Mouse (Mus musculus) lung, postnatal 10 days (tissue): ENCODE data around the gene Dcxr.
"Not testable (repeated sequence)": the region's sequence is repeated elsewhere in the genome, so short reads cannot be mapped to it uniquely, and the experiment has no call there.

ENCODE experiments used
- DNase-seq: peaks from one replicate; pipeline ENCODE4 v3.0.0; 2021

Dcxr gene

GRCm38 (mm10) chr11:120727169-120727527, at the start of gene Dcxr:
Gene Dcxr (minus strand): TSS chr11:120727281.
- DNase-seq: peak; percentile 97

GRCm38 (mm10) chr11:120775774-120776469, 48.8 kb upstream of the Dcxr start:
- DNase-seq: peak; percentile 96

- DNase-seq: no peak
Observed at GRCm38 (mm10) chr11:120773463-120774190, 46.5 kb upstream of the Dcxr start.

- no peak for DNase-seq
Observed at GRCm38 (mm10) chr11:120772749-120773148, 45.7 kb upstream of the Dcxr start.

- no peak for DNase-seq
Observed at GRCm38 (mm10) chr11:120768206-120768605, 41.1 kb upstream of the Dcxr start.

GRCm38 (mm10) chr11:120767023-120767422, 39.9 kb upstream of the Dcxr start:
- DNase-seq: not testable (repeated sequence)

- DNase-seq: not testable (repeated sequence)
Observed at GRCm38 (mm10) chr11:120763121-120763999, 36.3 kb upstream of the Dcxr start.

GRCm38 (mm10) chr11:120762672-120763041, 35.6 kb upstream of the Dcxr start, which contains the start of gene Hmga1b:
Gene Hmga1b (plus strand): TSS chr11:120762794.
- DNase-seq: not testable (repeated sequence)

GRCm38 (mm10) chr11:120761811-120762671, 35.0 kb upstream of the Dcxr start:
- DNase-seq: no peak

- DNase-seq: no peak
Observed at GRCm38 (mm10) chr11:120760236-120760635, 33.2 kb upstream of the Dcxr start.

GRCm38 (mm10) chr11:120751606-120752005, 24.5 kb upstream of the Dcxr start:
- DNase-seq: no peak

- peak; percentile 59 for DNase-seq
Observed at GRCm38 (mm10) chr11:120749430-120749829, 22.3 kb upstream of the Dcxr start.

GRCm38 (mm10) chr11:120747974-120748373, 20.9 kb upstream of the Dcxr start:
- DNase-seq: no peak

GRCm38 (mm10) chr11:120744121-120744701, 17.1 kb upstream of the Dcxr start:
- peak; percentile 71 for DNase-seq

GRCm38 (mm10) chr11:120740981-120741380, 13.9 kb upstream of the Dcxr start:
- DNase-seq: no peak

GRCm38 (mm10) chr11:120736424-120736823, 9.3 kb upstream of the Dcxr start:
- DNase-seq: no peak

- DNase-seq: peak; percentile 79
Observed at GRCm38 (mm10) chr11:120733521-120733920, 6.4 kb upstream of the Dcxr start.

GRCm38 (mm10) chr11:120731858-120732680, 5.0 kb upstream of the Dcxr start, which contains the start of gene Cbr2:
Gene Cbr2 (minus strand): TSS chr11:120732114.
- DNase-seq: peak; percentile 54

GRCm38 (mm10) chr11:120731395-120731794, 4.3 kb upstream of the Dcxr start:
- no peak for DNase-seq

- DNase-seq: no peak
Observed at GRCm38 (mm10) chr11:120730331-120730870, 3.3 kb upstream of the Dcxr start.
